13 mouse cellular contexts compared by ENCODE assay signal in the genomic region with DNA sequence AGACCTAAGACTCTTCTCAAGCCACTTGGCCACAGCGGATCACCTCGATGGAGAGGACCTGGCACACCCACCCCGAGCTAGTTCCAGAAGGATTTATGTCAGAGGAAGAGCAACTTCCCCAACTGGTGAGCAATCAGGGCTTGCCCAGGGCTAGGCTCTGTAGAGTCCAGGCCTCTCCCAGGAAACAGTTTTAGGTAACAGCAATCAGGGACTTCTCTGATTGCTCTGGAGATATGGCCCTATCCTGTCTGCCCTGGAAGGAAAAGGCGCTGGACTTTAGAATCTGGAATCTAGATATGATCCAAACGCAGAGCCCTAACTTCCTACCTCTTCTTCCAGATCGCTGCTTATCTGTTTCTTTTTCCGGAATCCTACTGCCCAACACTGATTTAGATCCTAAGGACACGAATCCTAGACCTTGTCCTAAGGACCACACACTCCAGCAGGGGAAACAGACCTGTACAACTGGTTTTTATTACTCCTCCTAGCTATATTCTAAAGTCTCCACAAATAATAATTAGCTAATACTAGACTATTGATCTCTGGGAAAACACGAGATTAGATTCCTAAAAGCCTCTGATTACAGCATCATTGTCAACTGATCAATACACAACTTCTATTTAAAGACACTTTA. TPM values are rescaled to one million over a fixed set of nuclear protein-coding genes. Genes with fewer than 3 reads are reported as not detected.
"Had no signal": no experiment of that assay in that cellular context is flagged by ENCODE, and none has a peak within 500 bp of the region (broad histone marks: within the 10 kb centered on the region; RNA-seq: fewer than 3 reads in every experiment).

No protein-coding gene starts in this region.

- H3K4me3 ChIP-seq: limb, embryonic 12.5 days; limb, embryonic 15.5 days; liver, embryonic 13.5 days; midbrain, embryonic 13.5 days had no signal

- H3K27me3 ChIP-seq: limb, embryonic 12.5 days; limb, embryonic 15.5 days; liver, embryonic 13.5 days; midbrain, embryonic 13.5 days had no signal

- H3K36me3 ChIP-seq: limb, embryonic 12.5 days; limb, embryonic 15.5 days; liver, embryonic 13.5 days; midbrain, embryonic 13.5 days had no signal

- DNase-seq: kidney, adult 18-20 months; kidney, adult 9 months; kidney, postnatal 14 days; kidney, postnatal 4 days; left cerebral cortex, postnatal 4 days; liver, embryonic 13.5 days; lung, embryonic 14.5 days; thymus, adult 18-20 months had no signal

- H3K4me2 ChIP-seq: limb, embryonic 12.5 days; limb, embryonic 15.5 days; liver, embryonic 13.5 days; lung, embryonic 14.5 days; midbrain, embryonic 13.5 days had no signal

- ATAC-seq: lung, postnatal 0 days; midbrain, embryonic 13.5 days had no signal

- H3K27ac ChIP-seq: limb, embryonic 12.5 days; limb, embryonic 15.5 days; liver, embryonic 13.5 days; macrophage; midbrain, embryonic 13.5 days had no signal

- H3K9me3 ChIP-seq: limb, embryonic 12.5 days; limb, embryonic 15.5 days; liver, embryonic 13.5 days; midbrain, embryonic 13.5 days had no signal

- H3K9ac ChIP-seq: limb, embryonic 12.5 days; limb, embryonic 15.5 days; liver, embryonic 13.5 days; lung, embryonic 14.5 days; midbrain, embryonic 13.5 days had no signal

- H3K4me1 ChIP-seq: limb, embryonic 12.5 days; limb, embryonic 15.5 days; midbrain, embryonic 13.5 days had no signal

RNA-seq across cellular contexts. Expression of gene Mfsd2a, which starts 25.4 kb away (rescaled TPM):
- polyA plus RNA-seq: macrophage had no signal
